In the genomic region with DNA sequence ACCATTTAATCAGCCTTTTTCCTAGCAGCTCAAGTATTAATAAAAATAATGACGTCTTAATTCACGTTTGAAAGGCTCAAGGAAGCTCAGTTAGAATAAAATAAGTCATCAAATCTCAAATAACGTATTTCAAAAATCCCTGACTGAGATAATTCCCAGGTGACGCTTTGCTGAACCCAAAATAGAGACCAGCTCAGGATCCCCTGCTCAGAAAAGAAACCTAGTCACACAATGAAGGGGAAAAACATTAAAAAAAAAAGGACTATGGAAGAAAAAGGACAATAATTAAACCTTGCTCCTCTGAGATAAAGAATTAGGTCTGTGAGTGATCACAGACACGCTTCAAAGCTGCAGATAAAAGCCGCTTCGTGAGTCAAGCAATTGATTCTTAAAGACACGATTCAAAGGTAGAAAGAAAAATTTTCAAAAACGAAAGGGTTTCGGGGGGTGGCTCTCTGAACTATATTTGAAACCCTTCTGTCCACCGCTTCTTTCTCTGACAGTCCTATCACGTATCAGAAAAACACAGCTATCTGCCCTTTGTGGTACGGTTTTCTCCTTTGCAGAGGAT, we compare ENCODE assay signal across 13 mouse cellular contexts. TPM values are rescaled to one million over a fixed set of nuclear protein-coding genes. Genes with fewer than 3 reads are reported as not detected.
DNase-seq lines count a peak whose midpoint lies in the region; ATAC-seq and TF ChIP-seq lines count a peak whose summit lies in the region.
"Had no signal": no experiment of that assay in that cellular context is flagged by ENCODE, and none has a peak within 500 bp of the region (broad histone marks: within the 10 kb centered on the region; RNA-seq: fewer than 3 reads in every experiment).

No protein-coding gene starts in this region.

- no peaks in the 10 kb centered on the region for H3K27me3 ChIP-seq in forebrain, embryonic 13.5 days
- H3K27me3 ChIP-seq in forebrain, postnatal 0 days (ENCODE audit: insufficient read depth, low read length), result no peaks in the 10 kb centered on the region
- H3K27me3 ChIP-seq in midbrain, embryonic 10.5 days (ENCODE audit: low read depth, poor library complexity, severe bottlenecking), result peaks cover 70% of the 10 kb centered on the region
- H3K27me3 ChIP-seq in neural tube, embryonic 12.5 days (replicated peaks), result no peaks in the 10 kb centered on the region
- H3K27me3 ChIP-seq in cerebellum, adult 2 months (ENCODE audit: control insufficient read depth, insufficient read depth, low read length), result peaks cover 2% of the 10 kb centered on the region; the same call in 1 of the 2 replicates
- H3K27me3 ChIP-seq: liver, embryonic 15.5 days had no signal

- DNase-seq in forebrain, postnatal 0 days, result no peak
- DNase-seq in midbrain, embryonic 10.5 days (ENCODE audit: low spot score), result no peak
- DNase-seq in frontal cortex, postnatal 14 days (ENCODE audit: low spot score in 2 of 2), result no peak
- DNase-seq in cerebellum, adult 2 months, result no peak
- no peak for DNase-seq in kidney, postnatal 25 days
- DNase-seq: adrenal gland, adult 8-10 months; cerebellum, adult 8-10 months; kidney, adult 8-10 months had no signal

- no peak for ATAC-seq in forebrain, embryonic 13.5 days
- ATAC-seq in forebrain, postnatal 0 days, result no peak
- no peak for ATAC-seq in neural tube, embryonic 12.5 days (ENCODE audit: low FRiP score, low read depth)
- ATAC-seq: CD4-positive, CD25-positive, alpha-beta regulatory T cell, adult 4 months had no signal

- H3K9me3 ChIP-seq in forebrain, embryonic 13.5 days (replicated peaks), result no peaks in the 10 kb centered on the region
- no peaks in the 10 kb centered on the region for H3K9me3 ChIP-seq in forebrain, postnatal 0 days (ENCODE audit: low read length)
- no peaks in the 10 kb centered on the region for H3K9me3 ChIP-seq in midbrain, embryonic 10.5 days (replicated peaks)
- H3K9me3 ChIP-seq in neural tube, embryonic 12.5 days, result no peaks in the 10 kb centered on the region
- H3K9me3 ChIP-seq: limb, embryonic 12.5 days; liver, embryonic 15.5 days had no signal

- peak overlapping the region; percentile 17; the same call in 1 of the 2 replicates for H3K4me3 ChIP-seq in forebrain, embryonic 13.5 days
- peak overlapping the region; percentile 19 for H3K4me3 ChIP-seq in forebrain, postnatal 0 days (ENCODE audit: low read depth, low read length)
- peak overlapping the region; percentile 24; the same call in 1 of the 2 replicates for H3K4me3 ChIP-seq in midbrain, embryonic 10.5 days
- H3K4me3 ChIP-seq in neural tube, embryonic 12.5 days, result no peak overlapping the region
- H3K4me3 ChIP-seq in cerebellum, adult 2 months (replicated peaks; ENCODE audit: insufficient read depth, low read depth, low read length), result no peak overlapping the region
- H3K4me3 ChIP-seq: limb, embryonic 12.5 days; liver, embryonic 15.5 days had no signal

- H3K4me1 ChIP-seq in forebrain, embryonic 13.5 days, result peaks cover 99% of the 10 kb centered on the region
- H3K4me1 ChIP-seq in forebrain, postnatal 0 days (ENCODE audit: insufficient read depth), result peaks cover 36% of the 10 kb centered on the region
- H3K4me1 ChIP-seq in midbrain, embryonic 10.5 days, result peaks cover 100% of the 10 kb centered on the region
- H3K4me1 ChIP-seq in neural tube, embryonic 12.5 days, result peaks cover 77% of the 10 kb centered on the region
- H3K4me1 ChIP-seq in cerebellum, adult 2 months (ENCODE audit: control insufficient read depth, insufficient read depth, low read length), result no peaks in the 10 kb centered on the region
- H3K4me1 ChIP-seq: liver, embryonic 15.5 days had no signal

- H3K9ac ChIP-seq in forebrain, embryonic 13.5 days, result peak overlapping the region; percentile 10; the same call in 1 of the 2 replicates
- H3K9ac ChIP-seq in forebrain, postnatal 0 days, result peak overlapping the region; percentile 38; the same call in 1 of the 2 replicates
- H3K9ac ChIP-seq in neural tube, embryonic 12.5 days, result no peak overlapping the region
- H3K9ac ChIP-seq: limb, embryonic 12.5 days; liver, embryonic 15.5 days had no signal

- TF ChIP-seq POLR2A in cerebellum, adult 2 months (IDR thresholded peaks at IDR 0.05; ENCODE audit: borderline replicate concordance, insufficient read depth, low read length), result no peak

- WGBS in forebrain, embryonic 13.5 days, result 38% methylated on average over 13 of the region's 13 CpGs
- WGBS in forebrain, postnatal 0 days, result 35% methylated on average over 13 of the region's 13 CpGs
- WGBS in midbrain, embryonic 10.5 days, result 45% methylated on average over 13 of the region's 13 CpGs
- 52% methylated on average over 13 of the region's 13 CpGs for WGBS in neural tube, embryonic 12.5 days
- WGBS in cerebellum, adult 2 months, result 91% methylated on average over 13 of the region's 13 CpGs

- peak overlapping the region; percentile 95 for H3K4me2 ChIP-seq in forebrain, embryonic 13.5 days
- peak overlapping the region; percentile 56 for H3K4me2 ChIP-seq in forebrain, postnatal 0 days (ENCODE audit: low read depth)
- peak overlapping the region; percentile 30; the same call in 1 of the 2 replicates for H3K4me2 ChIP-seq in neural tube, embryonic 12.5 days (replicated peaks)
- H3K4me2 ChIP-seq: limb, embryonic 12.5 days; liver, embryonic 15.5 days had no signal

- peaks cover 18% of the 10 kb centered on the region for H3K36me3 ChIP-seq in forebrain, embryonic 13.5 days (ENCODE audit: poor library complexity, severe bottlenecking)
- H3K36me3 ChIP-seq in forebrain, postnatal 0 days (ENCODE audit: insufficient read depth), result peaks cover 2% of the 10 kb centered on the region; the same call in 1 of the 2 replicates
- H3K36me3 ChIP-seq in midbrain, embryonic 10.5 days, result peaks cover 28% of the 10 kb centered on the region
- peaks cover 9% of the 10 kb centered on the region for H3K36me3 ChIP-seq in neural tube, embryonic 12.5 days
- H3K36me3 ChIP-seq: liver, embryonic 15.5 days had no signal

- no peak overlapping the region; the same call in 1 of the 2 replicates for H3K27ac ChIP-seq in forebrain, embryonic 13.5 days
- no peak overlapping the region for H3K27ac ChIP-seq in forebrain, postnatal 0 days (ENCODE audit: low read depth, low read length)
- H3K27ac ChIP-seq in midbrain, embryonic 10.5 days (replicated peaks), result no peak overlapping the region; the same call in 1 of the 2 replicates
- no peak overlapping the region for H3K27ac ChIP-seq in neural tube, embryonic 12.5 days
- H3K27ac ChIP-seq in cerebellum, adult 2 months (ENCODE audit: insufficient read depth, low read length), result no peak overlapping the region
- H3K27ac ChIP-seq: limb, embryonic 12.5 days; liver, embryonic 15.5 days had no signal

- no peak for TF ChIP-seq CTCF in forebrain, postnatal 0 days (IDR thresholded peaks at IDR 0.05; ENCODE audit: low read depth)
- no peak for TF ChIP-seq CTCF in cerebellum, adult 2 months (IDR thresholded peaks at IDR 0.05; ENCODE audit: borderline replicate concordance, insufficient read depth, low read depth, low read length)

RNA-seq across cellular contexts. Expression of gene Epha4, which starts 13.4 kb away (rescaled TPM):
- 80.7 and 83.6 TPM in 2 replicates for polyA plus RNA-seq in forebrain, embryonic 13.5 days (2015; fragmentation: Nextera tagmentation; extraction: Ambion mirVana)
- total RNA-seq in forebrain, postnatal 0 days (2014; rRNA removed), result 111 and 118 TPM in 2 replicates
- polyA plus RNA-seq in forebrain, postnatal 0 days (2015; fragmentation: Nextera tagmentation; extraction: Ambion mirVana), result 45.9 and 58.7 TPM in 2 replicates
- 17.1 and 22.9 TPM in 2 replicates for polyA plus RNA-seq in midbrain, embryonic 10.5 days (2016; fragmentation: Nextera tagmentation; extraction: Ambion mirVana)
- 27.9 and 31.6 TPM in 2 replicates for polyA plus RNA-seq in neural tube, embryonic 12.5 days (2016; fragmentation: Nextera tagmentation; extraction: Ambion mirVana)
- 11.6 and 12.5 TPM in 2 replicates for polyA plus RNA-seq in cerebellum, adult 2 months (2012; rRNA removed)

Comparison
In these comparisons a context has a peak if more than half of its experiments do, and no peak if none do; other contexts are left out.
1. H3K4me2 ChIP-seq: peak in every context shown above with its lines; median percentile 95 in forebrain, embryonic 13.5 days; 56 in forebrain, postnatal 0 days; 30 in neural tube, embryonic 12.5 days.
2. H3K4me3 ChIP-seq: peak in forebrain, embryonic 13.5 days (single experiment), forebrain, postnatal 0 days (single experiment) and midbrain, embryonic 10.5 days (single experiment); none in neural tube, embryonic 12.5 days (single experiment) and cerebellum, adult 2 months (single experiment).